Mouse (Mus musculus) lung, postnatal 0 days (tissue): ENCODE data around the gene Zfp366.

Experiments
- CTCF ChIP-seq: IDR thresholded peaks from 2 replicates; pipeline ENCODE4 v1.5.1; 2016; ENCODE audit warnings: antibody characterized with exemption, mild to moderate bottlenecking
- EP300 ChIP-seq: IDR thresholded peaks from 2 replicates; pipeline ENCODE4 v1.6.1; 2016; ENCODE audit warnings: antibody characterized with exemption, mild to moderate bottlenecking, control low read depth

- TF ChIP-seq CTCF (no peak), EP300 (no peak)
Measured at GRCm38 (mm10) chr13:99272046-99272445, 87.4 kb downstream of the Zfp366 start.
